In genomic region chr16:21280200-21280627, GRCm38 (mm10) we compare ENCODE assay signal across 15 mouse cellular contexts.
"Had no signal": no experiment of that assay in that cellular context is flagged by ENCODE, and none has a peak within 500 bp of the region (broad histone marks: within the 10 kb centered on the region; RNA-seq: fewer than 3 reads in every experiment).

No protein-coding gene starts in this region.

- ATAC-seq: intestine, postnatal 0 days; midbrain, embryonic 16.5 days had no signal

- DNase-seq: kidney, adult 8-10 months; kidney, postnatal 14 days; kidney, postnatal 4 days; left cerebral cortex, postnatal 4 days; liver, embryonic 13.5 days; lung, embryonic 14.5 days; retina, postnatal 1 day; right cerebral cortex, postnatal 25 days; thymus, adult 2 months; thymus, postnatal 25 days had no signal

- H3K27ac ChIP-seq: liver, embryonic 13.5 days; midbrain, embryonic 12.5 days; neural tube, embryonic 13.5 days had no signal

- H3K4me2 ChIP-seq: liver, embryonic 13.5 days; lung, embryonic 14.5 days; midbrain, embryonic 12.5 days; neural tube, embryonic 13.5 days had no signal

- H3K36me3 ChIP-seq: liver, embryonic 13.5 days; midbrain, embryonic 12.5 days; neural tube, embryonic 13.5 days had no signal

- H3K9ac ChIP-seq: liver, embryonic 13.5 days; lung, embryonic 14.5 days; midbrain, embryonic 12.5 days; neural tube, embryonic 13.5 days had no signal

- H3K4me3 ChIP-seq: liver, embryonic 13.5 days; midbrain, embryonic 12.5 days; myocyte; neural tube, embryonic 13.5 days had no signal

- H3K9me3 ChIP-seq: liver, embryonic 13.5 days; midbrain, embryonic 12.5 days; neural tube, embryonic 13.5 days had no signal
